Mouse (Mus musculus): ENCODE results near the gene Fars2. TPM values are rescaled to one million over a fixed set of nuclear protein-coding genes. Genes with fewer than 3 reads are reported as not detected.
"Not testable (repeated sequence)": the region's sequence is repeated elsewhere in the genome, so short reads cannot be mapped to it uniquely, and the experiment has no call there.

Gene Fars2
- total and polyA plus RNA-seq, 2 experiments from 2014 or later, result 54.8 to 78.9 TPM

GRCm38 (mm10) chr13:36401011-36401410, 283.8 kb downstream of the Fars2 start:
- no peak for ATAC-seq (ENCODE audit: insufficient read depth, low read depth)
- no peak overlapping the region for H3K4me2 ChIP-seq (ENCODE audit: low read depth, low read length)
- H3K27ac ChIP-seq (ENCODE audit: low read depth), result no peak overlapping the region
- TF ChIP-seq EP300 (IDR thresholded peaks at IDR 0.05; ENCODE audit: low read depth) (no peak), CTCF (IDR thresholded peaks at IDR 0.05; ENCODE audit: low read depth) (no peak)
- 75% methylated on average over 2 of the region's 2 CpGs for WGBS
- H3K27me3 ChIP-seq (ENCODE audit: control insufficient read depth, insufficient read depth, low read length), result no peaks in the 10 kb centered on the region
- no peaks in the 10 kb centered on the region for H3K36me3 ChIP-seq (replicated peaks; ENCODE audit: control insufficient read depth, insufficient read depth, low read length)
- H3K4me3 ChIP-seq (ENCODE audit: low read depth, low read length), result no peak overlapping the region
- no peak for DNase-seq (ENCODE audit: low spot score)
- no peak overlapping the region for H3K9ac ChIP-seq (replicated peaks; ENCODE audit: low read depth, low read length)
- no peaks in the 10 kb centered on the region for H3K4me1 ChIP-seq (ENCODE audit: control insufficient read depth, insufficient read depth)
- H3K9me3 ChIP-seq (replicated peaks; ENCODE audit: control insufficient read depth, low read length), result no peaks in the 10 kb centered on the region

DNA sequence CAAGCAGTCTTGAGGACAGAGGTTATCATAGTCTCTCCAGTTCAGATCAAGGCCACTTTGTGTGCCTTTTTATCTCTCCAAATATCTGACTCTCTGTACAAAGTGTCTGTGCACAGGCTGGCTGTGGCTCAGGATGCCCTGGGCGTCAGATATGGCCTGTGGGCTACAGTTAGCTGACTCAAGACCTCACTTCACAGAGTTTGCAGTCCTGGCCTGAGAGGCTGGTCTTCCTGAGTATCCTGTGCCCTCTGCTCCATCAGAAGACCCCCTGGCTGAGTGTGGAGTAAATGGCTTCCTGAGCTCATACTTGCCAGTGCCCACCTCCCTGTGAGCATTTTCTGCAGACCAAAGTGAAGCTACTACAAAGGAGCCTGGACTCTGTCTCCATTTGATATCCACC, 296.1 kb downstream of the Fars2 start:
- 89% methylated on average over 1 of the region's 1 CpGs for WGBS
- Histone ChIP-seq H3K9me3 (replicated peaks; ENCODE audit: control insufficient read depth, low read length) (no peaks in the 10 kb centered on the region), H3K4me2 (ENCODE audit: low read depth, low read length) (no peak overlapping the region), H3K27ac (ENCODE audit: low read depth) (no peak overlapping the region), H3K36me3 (replicated peaks; ENCODE audit: control insufficient read depth, insufficient read depth, low read length) (peaks cover 9% of the 10 kb centered on the region; the same call in 1 of the 2 replicates), H3K27me3 (ENCODE audit: control insufficient read depth, insufficient read depth, low read length) (no peaks in the 10 kb centered on the region), H3K4me3 (ENCODE audit: low read depth, low read length) (no peak overlapping the region), H3K9ac (replicated peaks; ENCODE audit: low read depth, low read length) (no peak overlapping the region), H3K4me1 (ENCODE audit: control insufficient read depth, insufficient read depth) (peaks cover 10% of the 10 kb centered on the region)
- no peak for ATAC-seq (ENCODE audit: insufficient read depth, low read depth)
- TF ChIP-seq CTCF (IDR thresholded peaks at IDR 0.05; ENCODE audit: low read depth) (no peak), EP300 (IDR thresholded peaks at IDR 0.05; ENCODE audit: low read depth) (no peak)
- DNase-seq (ENCODE audit: low spot score), result no peak

DNA sequence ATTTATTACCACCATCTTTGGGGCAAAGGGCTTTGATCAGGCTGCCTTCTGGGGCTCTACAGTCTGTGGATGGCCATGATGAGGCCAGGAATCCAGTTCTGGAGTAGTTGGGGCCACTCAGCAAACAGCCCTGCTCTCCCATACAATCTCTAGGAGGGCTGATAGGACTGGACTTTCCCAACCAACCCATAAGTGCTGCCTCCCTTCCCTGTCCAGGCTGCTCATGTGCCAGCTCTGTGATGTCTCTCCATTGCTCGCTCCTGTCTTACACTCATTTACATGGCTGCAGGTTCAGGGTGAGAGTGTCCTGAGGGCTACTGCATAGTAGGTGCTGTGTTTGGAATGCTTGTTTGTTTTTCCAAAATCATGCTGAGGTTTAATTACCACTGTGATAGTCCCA, 298.0 kb downstream of the Fars2 start:
- H3K27ac ChIP-seq (ENCODE audit: low read depth), result no peak overlapping the region
- H3K9ac ChIP-seq (replicated peaks; ENCODE audit: low read depth, low read length), result no peak overlapping the region
- H3K27me3 ChIP-seq (ENCODE audit: control insufficient read depth, insufficient read depth, low read length), result no peaks in the 10 kb centered on the region
- H3K4me2 ChIP-seq (ENCODE audit: low read depth, low read length), result no peak overlapping the region
- 88% methylated on average over 1 of the region's 1 CpGs for WGBS
- H3K4me3 ChIP-seq (ENCODE audit: low read depth, low read length), result no peak overlapping the region
- DNase-seq (ENCODE audit: low spot score) (no peak), ATAC-seq (ENCODE audit: insufficient read depth, low read depth) (no peak)
- TF ChIP-seq CTCF (IDR thresholded peaks at IDR 0.05; ENCODE audit: low read depth) (no peak), EP300 (IDR thresholded peaks at IDR 0.05; ENCODE audit: low read depth) (no peak)
- H3K36me3 ChIP-seq (replicated peaks; ENCODE audit: control insufficient read depth, insufficient read depth, low read length), result peaks cover 8% of the 10 kb centered on the region
- H3K9me3 ChIP-seq (replicated peaks; ENCODE audit: control insufficient read depth, low read length), result no peaks in the 10 kb centered on the region
- peaks cover 10% of the 10 kb centered on the region for H3K4me1 ChIP-seq (ENCODE audit: control insufficient read depth, insufficient read depth)

DNA sequence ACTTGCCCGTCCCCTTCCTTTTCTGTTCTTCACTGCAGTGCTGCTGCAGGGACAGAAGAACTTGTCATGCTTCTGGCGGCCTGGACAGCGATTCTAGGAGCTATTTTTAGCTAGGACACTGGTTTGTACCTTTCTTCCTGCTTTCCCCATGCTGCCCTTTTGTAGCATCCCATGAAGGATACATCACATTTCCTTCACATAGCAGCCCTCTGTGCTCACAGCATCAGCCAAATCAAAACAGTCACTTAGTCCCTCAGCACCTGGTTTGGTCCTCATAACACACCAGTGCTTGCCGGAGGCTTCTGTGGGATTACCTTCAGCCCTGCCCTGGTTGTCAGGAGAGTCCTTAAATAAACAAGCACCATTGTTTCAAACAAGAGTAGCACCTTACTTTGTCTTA, 299.3 kb downstream of the Fars2 start:
- Histone ChIP-seq H3K27me3 (ENCODE audit: control insufficient read depth, insufficient read depth, low read length) (no peaks in the 10 kb centered on the region), H3K4me1 (ENCODE audit: control insufficient read depth, insufficient read depth) (peaks cover 10% of the 10 kb centered on the region), H3K4me2 (ENCODE audit: low read depth, low read length) (no peak overlapping the region), H3K4me3 (ENCODE audit: low read depth, low read length) (no peak overlapping the region), H3K27ac (ENCODE audit: low read depth) (no peak overlapping the region), H3K9me3 (replicated peaks; ENCODE audit: control insufficient read depth, low read length) (no peaks in the 10 kb centered on the region), H3K9ac (replicated peaks; ENCODE audit: low read depth, low read length) (no peak overlapping the region), H3K36me3 (replicated peaks; ENCODE audit: control insufficient read depth, insufficient read depth, low read length) (no peaks in the 10 kb centered on the region; the same call in 1 of the 2 replicates)
- DNase-seq (ENCODE audit: low spot score) (no peak), ATAC-seq (ENCODE audit: insufficient read depth, low read depth) (no peak)
- TF ChIP-seq CTCF (IDR thresholded peaks at IDR 0.05; ENCODE audit: low read depth) (no peak), EP300 (IDR thresholded peaks at IDR 0.05; ENCODE audit: low read depth) (no peak)
- WGBS, result 31% methylated on average over 4 of the region's 4 CpGs

DNA sequence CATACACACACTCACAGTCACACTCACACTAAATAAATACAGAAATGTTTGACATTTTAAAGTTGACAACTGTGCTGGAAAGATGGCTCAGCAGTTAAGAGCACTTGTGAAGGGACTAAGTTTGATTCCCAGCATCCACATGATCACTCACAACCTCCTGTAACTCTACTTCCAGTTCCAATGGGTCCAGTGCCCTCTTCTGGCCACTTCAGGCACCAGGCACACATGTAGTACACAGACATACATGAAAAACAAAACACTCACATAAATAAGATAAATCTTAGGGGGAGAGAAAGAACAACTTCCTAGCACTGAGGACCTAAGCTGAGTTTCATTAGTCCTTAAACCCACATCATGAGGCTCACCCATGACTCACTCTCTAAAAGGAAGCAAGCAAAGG, 302.1 kb downstream of the Fars2 start:
- TF ChIP-seq EP300 (IDR thresholded peaks at IDR 0.05; ENCODE audit: low read depth) (no peak), CTCF (IDR thresholded peaks at IDR 0.05; ENCODE audit: low read depth) (no peak)
- Histone ChIP-seq H3K4me1 (ENCODE audit: control insufficient read depth, insufficient read depth) (peaks cover 10% of the 10 kb centered on the region), H3K4me3 (ENCODE audit: low read depth, low read length) (no peak overlapping the region), H3K27me3 (ENCODE audit: control insufficient read depth, insufficient read depth, low read length) (no peaks in the 10 kb centered on the region), H3K36me3 (replicated peaks; ENCODE audit: control insufficient read depth, insufficient read depth, low read length) (no peaks in the 10 kb centered on the region; the same call in 1 of the 2 replicates), H3K9ac (replicated peaks; ENCODE audit: low read depth, low read length) (no peak overlapping the region), H3K4me2 (ENCODE audit: low read depth, low read length) (no peak overlapping the region), H3K27ac (ENCODE audit: low read depth) (no peak overlapping the region), H3K9me3 (replicated peaks; ENCODE audit: control insufficient read depth, low read length) (no peaks in the 10 kb centered on the region)
- DNase-seq (ENCODE audit: low spot score) (no peak), ATAC-seq (ENCODE audit: insufficient read depth, low read depth) (no peak)

DNA sequence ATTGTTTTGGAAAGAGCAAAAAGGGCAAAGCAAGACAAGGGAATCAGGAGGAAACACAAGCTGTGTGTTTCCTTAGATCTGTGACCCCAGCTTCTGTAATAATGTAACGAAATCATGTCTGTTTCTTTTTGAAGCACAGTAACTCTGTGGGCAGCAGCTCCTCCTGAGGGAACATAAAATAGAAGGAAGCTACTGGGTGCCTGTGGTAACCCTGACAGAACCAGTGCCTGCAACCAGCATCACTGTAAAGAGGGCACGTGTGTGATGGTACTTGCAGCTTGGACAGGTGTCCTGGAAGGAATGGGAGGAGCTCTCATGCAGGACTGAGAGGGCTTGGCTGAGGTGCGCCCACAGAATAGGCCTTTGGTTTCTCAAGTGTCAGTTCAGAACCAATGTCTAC, 305.2 kb downstream of the Fars2 start:
- DNase-seq (ENCODE audit: low spot score) (no peak), ATAC-seq (ENCODE audit: insufficient read depth, low read depth) (no peak)
- Histone ChIP-seq H3K4me2 (ENCODE audit: low read depth, low read length) (no peak overlapping the region), H3K9ac (replicated peaks; ENCODE audit: low read depth, low read length) (no peak overlapping the region), H3K27ac (ENCODE audit: low read depth) (no peak overlapping the region), H3K4me3 (ENCODE audit: low read depth, low read length) (no peak overlapping the region), H3K9me3 (replicated peaks; ENCODE audit: control insufficient read depth, low read length) (no peaks in the 10 kb centered on the region), H3K27me3 (ENCODE audit: control insufficient read depth, insufficient read depth, low read length) (no peaks in the 10 kb centered on the region), H3K36me3 (replicated peaks; ENCODE audit: control insufficient read depth, insufficient read depth, low read length) (no peaks in the 10 kb centered on the region; the same call in 1 of the 2 replicates), H3K4me1 (ENCODE audit: control insufficient read depth, insufficient read depth) (no peaks in the 10 kb centered on the region)
- TF ChIP-seq EP300 (IDR thresholded peaks at IDR 0.05; ENCODE audit: low read depth) (no peak), CTCF (IDR thresholded peaks at IDR 0.05; ENCODE audit: low read depth) (no peak)
- WGBS, result 67% methylated on average over 3 of the region's 3 CpGs

GRCm38 (mm10) chr13:36425824-36426705, 308.9 kb downstream of the Fars2 start:
- not testable (repeated sequence) for H3K27ac ChIP-seq (ENCODE audit: low read depth)

More at GRCm38 (mm10) chr13:36425824-36426705, 308.9 kb downstream of the Fars2 start:
- 90% methylated on average over 17 of the region's 17 CpGs for WGBS
- not testable (repeated sequence) for ATAC-seq (ENCODE audit: insufficient read depth, low read depth); H3K4me1 ChIP-seq (ENCODE audit: control insufficient read depth, insufficient read depth); H3K4me3 ChIP-seq (ENCODE audit: low read depth, low read length); DNase-seq (ENCODE audit: low spot score); H3K27me3 ChIP-seq (ENCODE audit: control insufficient read depth, insufficient read depth, low read length); H3K9ac ChIP-seq (replicated peaks; ENCODE audit: low read depth, low read length); H3K4me2 ChIP-seq (ENCODE audit: low read depth, low read length); H3K9me3 ChIP-seq (replicated peaks; ENCODE audit: control insufficient read depth, low read length); H3K36me3 ChIP-seq (replicated peaks; ENCODE audit: control insufficient read depth, insufficient read depth, low read length)

Measured in heart, postnatal 0 days (tissue).